ENCODE assay signal across 8 mouse cellular contexts in the genomic region with DNA sequence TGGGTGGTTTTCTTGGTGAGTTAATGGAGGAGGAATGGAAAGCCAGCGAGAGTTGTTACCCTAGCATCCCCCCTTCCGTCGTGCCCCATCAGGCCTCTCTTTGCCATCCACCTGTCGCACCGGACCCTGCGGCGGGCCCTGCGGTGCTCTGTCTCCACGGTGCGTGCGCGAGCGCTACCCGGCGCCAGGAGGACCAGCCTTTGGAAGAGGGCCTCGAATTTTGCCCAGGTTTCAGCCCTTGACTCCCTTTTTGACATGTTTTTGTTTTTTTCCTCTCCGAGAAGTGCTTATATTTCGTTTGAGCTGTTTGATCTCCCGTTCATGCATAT. TPM values are rescaled to one million over a fixed set of nuclear protein-coding genes. Genes with fewer than 3 reads are reported as not detected.
DNase-seq lines count a peak whose midpoint lies in the region; ATAC-seq and TF ChIP-seq lines count a peak whose summit lies in the region.

No protein-coding gene starts in this region.

- peak overlapping the region; percentile 70 for H3K9ac ChIP-seq in embryonic facial prominence, embryonic 15.5 days
- peak overlapping the region; percentile 64 for H3K9ac ChIP-seq in limb, embryonic 11.5 days (ENCODE audit: low read length)
- peak overlapping the region; percentile 70 for H3K9ac ChIP-seq in neural tube, embryonic 14.5 days (replicated peaks; ENCODE audit: low read depth, low read length)

- no peaks in the 10 kb centered on the region for H3K36me3 ChIP-seq in embryonic facial prominence, embryonic 15.5 days
- no peaks in the 10 kb centered on the region for H3K36me3 ChIP-seq in limb, embryonic 11.5 days (ENCODE audit: control insufficient read depth, insufficient read depth, low read length)
- H3K36me3 ChIP-seq in neural tube, embryonic 14.5 days (ENCODE audit: control insufficient read depth, insufficient read depth, low read length): no peaks in the 10 kb centered on the region

- peak; percentile 82 for ATAC-seq in embryonic facial prominence, embryonic 15.5 days (ENCODE audit: insufficient number of reproducible peaks, low FRiP score, low TSS enrichment, low read depth)
- ATAC-seq in limb, embryonic 11.5 days (ENCODE audit: insufficient number of reproducible peaks, low FRiP score, low TSS enrichment, low read depth): peak; percentile 88
- ATAC-seq in neural tube, embryonic 14.5 days (ENCODE audit: low read depth): peak; percentile 92

- H3K9me3 ChIP-seq in embryonic facial prominence, embryonic 15.5 days (replicated peaks): no peaks in the 10 kb centered on the region
- H3K9me3 ChIP-seq in limb, embryonic 11.5 days (ENCODE audit: control insufficient read depth, low read length): no peaks in the 10 kb centered on the region
- H3K9me3 ChIP-seq in neural tube, embryonic 14.5 days (ENCODE audit: control insufficient read depth, low read length): no peaks in the 10 kb centered on the region

- under 1% methylated on average over 19 of the region's 19 CpGs for WGBS in lung, adult 2 months
- 1% methylated on average over 18 of the region's 19 CpGs for WGBS in embryonic facial prominence, embryonic 15.5 days
- 2% methylated on average over 19 of the region's 19 CpGs for WGBS in limb, embryonic 11.5 days
- under 1% methylated on average over 19 of the region's 19 CpGs for WGBS in neural tube, embryonic 14.5 days

- no peaks in the 10 kb centered on the region for H3K27me3 ChIP-seq in embryonic facial prominence, embryonic 15.5 days
- H3K27me3 ChIP-seq in limb, embryonic 11.5 days (ENCODE audit: control insufficient read depth, insufficient read depth, low read length): no peaks in the 10 kb centered on the region
- H3K27me3 ChIP-seq in neural tube, embryonic 14.5 days (ENCODE audit: control insufficient read depth, insufficient read depth, low read length): no peaks in the 10 kb centered on the region

- peak overlapping the region; percentile 82 for H3K4me3 ChIP-seq in lung, adult 2 months (replicated peaks; ENCODE audit: extremely low read depth, low read depth, low read length)
- H3K4me3 ChIP-seq in embryonic facial prominence, embryonic 15.5 days (replicated peaks): peak overlapping the region; percentile 72
- peak overlapping the region; percentile 56 for H3K4me3 ChIP-seq in limb, embryonic 11.5 days (ENCODE audit: low read depth, low read length)
- H3K4me3 ChIP-seq in neural tube, embryonic 14.5 days (ENCODE audit: low read depth, low read length): peak overlapping the region; percentile 68

- no peak for DNase-seq in lung, adult 2 months
- no peak for DNase-seq in lung, postnatal 10 days
- no peak for DNase-seq in limb, embryonic 11.5 days (ENCODE audit: low spot score)
- DNase-seq in spleen, adult 12 weeks (ENCODE audit: low spot score): no peak
- no peak for DNase-seq in thymus, postnatal 36 days
- no peak for DNase-seq in lung, postnatal 36 days

- 0 out of 2 replicates have a peak, but pooled peaks cover 2% of the 10 kb centered on the region for H3K4me1 ChIP-seq in lung, adult 2 months (ENCODE audit: control insufficient read depth, insufficient read depth, low read length)
- peaks cover 7% of the 10 kb centered on the region for H3K4me1 ChIP-seq in embryonic facial prominence, embryonic 15.5 days
- H3K4me1 ChIP-seq in limb, embryonic 11.5 days (ENCODE audit: control insufficient read depth, insufficient read depth, low read length): no peaks in the 10 kb centered on the region
- peaks cover 5% of the 10 kb centered on the region; the same call in 1 of the 2 replicates for H3K4me1 ChIP-seq in neural tube, embryonic 14.5 days (ENCODE audit: control insufficient read depth, insufficient read depth, low read length)

- no peak for TF ChIP-seq POLR2A in lung, adult 2 months (IDR thresholded peaks at IDR 0.05; ENCODE audit: borderline replicate concordance, extremely low read depth, low read depth, low read length)

- peak overlapping the region; percentile 72 for H3K27ac ChIP-seq in embryonic facial prominence, embryonic 15.5 days (replicated peaks)
- no peak overlapping the region for H3K27ac ChIP-seq in limb, embryonic 11.5 days (replicated peaks; ENCODE audit: low read depth, low read length)
- H3K27ac ChIP-seq in neural tube, embryonic 14.5 days (ENCODE audit: low read depth, low read length): peak overlapping the region; percentile 78

- no peak for TF ChIP-seq CTCF in lung, adult 2 months (IDR thresholded peaks at IDR 0.05; ENCODE audit: insufficient read depth, low read length)

- peak overlapping the region; percentile 86 for H3K4me2 ChIP-seq in embryonic facial prominence, embryonic 15.5 days (replicated peaks)
- H3K4me2 ChIP-seq in limb, embryonic 11.5 days (ENCODE audit: low read depth, severe bottlenecking): peak overlapping the region; percentile 64
- H3K4me2 ChIP-seq in neural tube, embryonic 14.5 days (ENCODE audit: low read depth, low read length): peak overlapping the region; percentile 60

RNA-seq across cellular contexts. Expression of a gene that starts 0.3 kb away (rescaled TPM):
- polyA plus RNA-seq in lung, adult 2 months (2012; rRNA removed): 2.9 and 4.4 TPM in 2 replicates
- 6.5 and 7.7 TPM in 2 replicates for polyA plus RNA-seq in embryonic facial prominence, embryonic 15.5 days (2015; fragmentation: Nextera tagmentation; extraction: Ambion mirVana)
- polyA plus RNA-seq in limb, embryonic 11.5 days (2014; fragmentation: Nextera tagmentation; extraction: Ambion mirVana): 6.7 and 7.8 TPM in 2 replicates
- 21.3 and 24.8 TPM in 2 replicates for polyA plus RNA-seq in neural tube, embryonic 14.5 days (2014; fragmentation: Nextera tagmentation; extraction: Ambion mirVana)

RNA-seq across cellular contexts. Expression of a gene that starts 0.6 kb away (rescaled TPM):
- polyA plus RNA-seq in lung, adult 2 months (2012; rRNA removed): 0.57 and 1.5 TPM in 2 replicates
- polyA plus RNA-seq in embryonic facial prominence, embryonic 15.5 days (2015; fragmentation: Nextera tagmentation; extraction: Ambion mirVana): 4.9 and 10.9 TPM in 2 replicates
- not detected in 2 replicates for polyA plus RNA-seq in limb, embryonic 11.5 days (2014; fragmentation: Nextera tagmentation; extraction: Ambion mirVana)
- 3.2 and 6.3 TPM in 2 replicates for polyA plus RNA-seq in neural tube, embryonic 14.5 days (2014; fragmentation: Nextera tagmentation; extraction: Ambion mirVana)
